Mouse (Mus musculus) lung, embryonic 14.5 days (tissue): Measurements from ENCODE around the gene Crnkl1. TPM values are rescaled to one million over a fixed set of nuclear protein-coding genes. Genes with fewer than 3 reads are reported as not detected.

ENCODE experiments used
- ATAC-seq: fragments of 200-750 bp; cut with Nextera tagmentation; 2 replicates; pipeline ENCODE4 v1.8.0; 2017; ENCODE audit warnings: mild to moderate bottlenecking, moderate TSS enrichment, moderate library complexity; ENCODE audit not compliant: insufficient read depth
- DNase-seq: peaks from one replicate; pipeline ENCODE4 v3.0.0-alpha.2; 2015
- H3K27ac ChIP-seq: fragments of 300-500 bp; sonication (generic); 2 replicates; pipeline ENCODE4 v1.5.1; 2014; ENCODE audit warnings: low read depth, mild to moderate bottlenecking, moderate library complexity
- H3K27me3 ChIP-seq: fragments of 300-500 bp; sonication (generic); 2 replicates; pipeline ENCODE4 v1.6.1; 2014; ENCODE audit warnings: low read length, control low read depth; ENCODE audit not compliant: insufficient read depth
- H3K36me3 ChIP-seq: fragments of 300-500 bp; sonication (generic); 2 replicates; pipeline ENCODE4 v1.6.1; 2014; ENCODE audit warnings: control low read depth; ENCODE audit not compliant: insufficient read depth
- H3K4me1 ChIP-seq: fragments of 300-500 bp; sonication (generic); 2 replicates; pipeline ENCODE4 v1.6.1; 2014; ENCODE audit warnings: antibody characterized with exemption, control low read depth; ENCODE audit not compliant: insufficient read depth
- H3K4me2 ChIP-seq: fragments of 300-500 bp; sonication (generic); 2 replicates; pipeline ENCODE4 v1.6.1; 2014; ENCODE audit warnings: mild to moderate bottlenecking
- H3K4me3 ChIP-seq: fragments of 300-500 bp; sonication (generic); 2 replicates; pipeline ENCODE4 v1.5.1; 2014; ENCODE audit warnings: low read depth, low read length
- H3K9ac ChIP-seq: fragments of 300-500 bp; sonication (generic); 2 replicates; pipeline ENCODE4 v1.6.1; 2014
- H3K9me3 ChIP-seq: fragments of 300-500 bp; sonication (generic); 2 replicates; pipeline ENCODE4 v1.6.1; 2016; ENCODE audit warnings: low read depth, low read length, control low read depth
- CTCF ChIP-seq: IDR thresholded peaks from 2 replicates; pipeline ENCODE4 v1.5.1; 2016; ENCODE audit warnings: antibody characterized with exemption, low read depth
- WGBS: fragments of 180-500 bp; shearing (Covaris S2); extraction: QIAGEN DNeasy Blood & Tissue Kit; methylation state at CpG from one replicate; pipeline ENCODE4 v1.1.7; 2014; 5-methylcytosine and 5-hydroxymethylcytosine counted together
- polyA plus RNA-seq: library from polyadenylated mRNA; unstranded; fragments of >200 nt; fragmentation: Nextera tagmentation; extraction: Ambion mirVana; gene quantifications from 2 replicates; pipeline ENCODE4 v1.2.1, GENCODE M21; 2014

Crnkl1 gene
- polyA plus RNA-seq, 1 experiment from 2014 or later, result 29.3 TPM

DNA sequence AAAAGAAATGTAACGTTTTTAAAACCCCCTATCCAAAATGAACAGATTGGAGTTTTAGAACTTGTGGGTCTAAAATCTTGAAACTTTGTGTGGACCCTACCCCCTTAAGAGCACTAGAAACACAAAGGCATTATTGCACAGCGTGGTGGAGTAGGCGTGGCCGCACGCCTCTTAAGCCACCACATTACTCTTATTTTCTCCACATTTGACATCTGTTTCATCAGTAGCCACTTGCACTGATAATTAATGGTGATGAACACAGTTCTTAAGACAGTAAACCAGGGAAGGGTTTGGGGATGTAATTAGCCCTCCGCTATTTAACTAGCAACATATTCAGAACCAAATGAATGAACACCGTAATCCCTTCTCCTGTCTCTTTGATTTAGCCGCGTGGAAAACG, 21.0 kb upstream of the Crnkl1 start:
- Histone ChIP-seq H3K9ac (no peak overlapping the region), H3K4me1 (no peaks in the 10 kb centered on the region), H3K36me3 (no peaks in the 10 kb centered on the region), H3K27me3 (no peaks in the 10 kb centered on the region), H3K27ac (no peak overlapping the region), H3K9me3 (no peaks in the 10 kb centered on the region), H3K4me3 (no peak overlapping the region), H3K4me2 (no peak overlapping the region)
- 69% methylated on average over 10 of the region's 10 CpGs for WGBS
- DNase-seq, result no peak
- no peak for TF ChIP-seq CTCF
- ATAC-seq, result no peak

- TF ChIP-seq CTCF, result no peak
- WGBS, result 67% methylated on average over 5 of the region's 5 CpGs
- Histone ChIP-seq H3K9me3 (no peaks in the 10 kb centered on the region), H3K36me3 (no peaks in the 10 kb centered on the region), H3K27ac (no peak overlapping the region), H3K4me3 (no peak overlapping the region), H3K9ac (no peak overlapping the region), H3K27me3 (no peaks in the 10 kb centered on the region), H3K4me2 (no peak overlapping the region), H3K4me1 (no peaks in the 10 kb centered on the region)
- no peak for DNase-seq
- no peak for ATAC-seq
Measured at GRCm38 (mm10) chr2:145952726-145953125, 17.9 kb upstream of the Crnkl1 start.

GRCm38 (mm10) chr2:145950239-145950638, 15.4 kb upstream of the Crnkl1 start:
- H3K4me2 ChIP-seq, result no peak overlapping the region
- ATAC-seq, result no peak

DNA sequence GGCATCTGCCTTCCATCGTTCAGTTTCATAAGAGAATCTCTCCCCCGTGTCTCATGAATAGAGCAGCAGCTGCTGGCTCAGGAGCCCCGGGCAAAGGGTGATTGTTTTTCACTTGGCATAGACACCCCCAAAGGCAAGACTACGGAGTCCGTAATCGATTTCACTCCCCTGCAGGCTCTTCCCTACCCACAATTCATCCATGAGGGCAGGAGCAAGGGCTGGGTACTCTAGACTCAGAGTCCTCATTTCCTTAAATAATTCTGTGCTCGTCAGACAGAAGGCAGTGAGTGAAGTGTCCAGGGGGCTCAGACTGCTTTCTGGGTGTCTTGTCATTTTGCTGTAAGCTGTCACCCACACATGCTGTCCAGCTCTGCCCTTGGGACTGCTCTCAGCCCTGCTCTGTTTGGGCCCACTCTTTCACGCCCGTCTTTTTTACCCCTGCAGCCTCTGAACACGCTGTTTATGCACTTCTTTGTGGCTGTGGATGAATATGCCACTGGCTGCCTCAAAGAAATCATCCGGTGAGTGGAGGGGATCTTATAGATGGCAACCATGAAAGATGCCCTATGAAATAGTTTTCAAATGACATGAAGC, 14.8 kb upstream of the Crnkl1 start:
- Histone ChIP-seq H3K27ac (no peak overlapping the region), H3K9me3 (no peaks in the 10 kb centered on the region), H3K4me1 (no peaks in the 10 kb centered on the region), H3K9ac (no peak overlapping the region), H3K36me3 (no peaks in the 10 kb centered on the region), H3K4me2 (no peak overlapping the region), H3K4me3 (no peak overlapping the region), H3K27me3 (no peaks in the 10 kb centered on the region)
- DNase-seq (no peak), ATAC-seq (no peak)
- TF ChIP-seq CTCF, result no peak
- 35% methylated on average over 11 of the region's 11 CpGs for WGBS

More at GRCm38 (mm10) chr2:145950239-145950638, 15.4 kb upstream of the Crnkl1 start:
- no peaks in the 10 kb centered on the region for H3K9me3 ChIP-seq
- 20% methylated on average over 10 of the region's 10 CpGs for WGBS
- no peaks in the 10 kb centered on the region for H3K4me1 ChIP-seq
- no peak for TF ChIP-seq CTCF
- no peaks in the 10 kb centered on the region for H3K36me3 ChIP-seq
- no peak overlapping the region for H3K9ac ChIP-seq
- no peak overlapping the region for H3K27ac ChIP-seq
- H3K27me3 ChIP-seq, result no peaks in the 10 kb centered on the region
- no peak for DNase-seq
- no peak overlapping the region for H3K4me3 ChIP-seq

GRCm38 (mm10) chr2:145948402-145948954, 13.7 kb upstream of the Crnkl1 start:
- no peaks in the 10 kb centered on the region for H3K9me3 ChIP-seq
- TF ChIP-seq CTCF, result no peak
- H3K36me3 ChIP-seq, result no peaks in the 10 kb centered on the region
- H3K27ac ChIP-seq, result no peak overlapping the region
- no peaks in the 10 kb centered on the region for H3K27me3 ChIP-seq
- no peak overlapping the region for H3K4me2 ChIP-seq
- H3K9ac ChIP-seq, result no peak overlapping the region
- ATAC-seq, result no peak
- 74% methylated on average over 7 of the region's 7 CpGs for WGBS
- no peak overlapping the region for H3K4me3 ChIP-seq
- H3K4me1 ChIP-seq, result no peaks in the 10 kb centered on the region
- no peak for DNase-seq

GRCm38 (mm10) chr2:145944286-145944685, 9.5 kb upstream of the Crnkl1 start:
- Histone ChIP-seq H3K27me3 (no peaks in the 10 kb centered on the region), H3K9me3 (no peaks in the 10 kb centered on the region), H3K4me1 (no peaks in the 10 kb centered on the region), H3K9ac (no peak overlapping the region), H3K4me2 (no peak overlapping the region), H3K27ac (no peak overlapping the region), H3K4me3 (no peak overlapping the region), H3K36me3 (no peaks in the 10 kb centered on the region)
- no peak for TF ChIP-seq CTCF
- DNase-seq (no peak), ATAC-seq (no peak)
- WGBS, result 77% methylated on average over 3 of the region's 3 CpGs

DNA sequence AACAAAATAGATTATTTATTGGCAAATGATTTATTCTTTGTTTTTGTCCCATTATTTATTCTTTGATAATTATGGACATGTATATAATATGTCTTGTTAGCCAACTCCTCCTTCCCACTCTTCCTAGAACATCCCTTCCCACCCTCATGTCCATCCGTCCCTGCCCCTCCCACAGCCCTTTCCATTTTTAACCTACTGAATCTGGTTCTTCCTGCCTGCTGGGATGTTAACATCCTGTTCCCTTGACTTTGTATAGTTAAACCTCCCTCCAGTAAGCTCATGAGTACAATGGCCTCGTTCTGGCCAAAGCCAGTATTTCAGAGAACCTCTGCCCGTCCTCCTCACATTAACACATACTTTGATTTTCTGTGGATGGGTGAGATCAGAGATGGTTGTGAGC, 6.6 kb upstream of the Crnkl1 start:
- 42% methylated on average over 3 of the region's 3 CpGs for WGBS
- H3K4me2 ChIP-seq, result no peak overlapping the region
- DNase-seq (peak; percentile 13), ATAC-seq (no peak)
- no peak overlapping the region for H3K27ac ChIP-seq
- H3K9me3 ChIP-seq, result no peaks in the 10 kb centered on the region
- no peak for TF ChIP-seq CTCF
- no peaks in the 10 kb centered on the region for H3K4me1 ChIP-seq
- H3K27me3 ChIP-seq, result no peaks in the 10 kb centered on the region
- no peaks in the 10 kb centered on the region for H3K36me3 ChIP-seq
- no peak overlapping the region for H3K9ac ChIP-seq
- H3K4me3 ChIP-seq, result no peak overlapping the region
